Mouse (Mus musculus) myocyte (in vitro differentiated cells): ENCODE results near the gene Sirt3. TPM values are rescaled to one million over a fixed set of nuclear protein-coding genes. Genes with fewer than 3 reads are reported as not detected.

Experiments used
- H3K27me3 ChIP-seq: one replicate; pipeline ENCODE4 v1.6.1; 2011; ENCODE audit not compliant: control insufficient read depth, insufficient read depth, insufficient read length
- H3K36me3 ChIP-seq: one replicate; pipeline ENCODE4 v1.6.1; 2011; ENCODE audit not compliant: control insufficient read depth, insufficient read depth
- H3K4me2 ChIP-seq: one replicate; pipeline ENCODE4 v1.6.1; 2011; ENCODE audit warnings: low read depth, control low read depth
- H3K4me3 ChIP-seq: one replicate; pipeline ENCODE4 v1.5.1; 2011; ENCODE audit warnings: mild to moderate bottlenecking, control low read depth, moderate library complexity
- H3K79me2 ChIP-seq: one replicate; pipeline ENCODE4 v1.6.1; 2011; ENCODE audit not compliant: control insufficient read depth, insufficient read depth
- H3ac ChIP-seq: one replicate; pipeline ENCODE4 v1.6.1; 2011; ENCODE audit not compliant: control insufficient read depth, insufficient read length
- CEBPB ChIP-seq: IDR thresholded peaks from 2 replicates; pipeline ENCODE4 v1.6.1; 2011; ENCODE audit warnings: mild to moderate bottlenecking, moderate library complexity; ENCODE audit not compliant: poor library complexity, insufficient read depth, severe bottlenecking
- E2F4 ChIP-seq: IDR thresholded peaks from one replicate; pipeline ENCODE4 v1.6.1; 2011; ENCODE audit warnings: mild to moderate bottlenecking, control low read depth, moderate library complexity; ENCODE audit not compliant: insufficient read depth
- MAX ChIP-seq: IDR thresholded peaks from one replicate; pipeline ENCODE4 v1.6.1; 2011; ENCODE audit warnings: low read depth, mild to moderate bottlenecking, control low read depth
- MYOD1 ChIP-seq, 3 experiments: IDR thresholded peaks; one replicate each; pipeline ENCODE4 v1.6.1; 2011; ENCODE audit warnings: control low read depth in 2 of 3, low read depth in 2 of 3, mild to moderate bottlenecking in 2 of 3, moderate library complexity in 1 of 3; ENCODE audit not compliant: insufficient read length in 2 of 3, control insufficient read depth in 1 of 3
- MYOG ChIP-seq, 3 experiments: IDR thresholded peaks; one replicate each; pipeline ENCODE4 v1.6.1; 2011; ENCODE audit warnings: control low read depth in 2 of 3, low read depth in 2 of 3, mild to moderate bottlenecking in 2 of 3; ENCODE audit not compliant: insufficient read length in 2 of 3, control insufficient read depth in 1 of 3, insufficient read depth in 1 of 3
- POLR2A ChIP-seq: IDR thresholded peaks from one replicate; pipeline ENCODE4 v1.6.1; 2011; ENCODE audit warnings: low read depth, mild to moderate bottlenecking, control low read depth, moderate library complexity; ENCODE audit not compliant: insufficient read length
- POLR2AphosphoS2 ChIP-seq: IDR thresholded peaks from one replicate; pipeline ENCODE4 v1.6.1; 2011; ENCODE audit warnings: low read depth, control low read depth; ENCODE audit not compliant: insufficient read length
- REST ChIP-seq: IDR thresholded peaks from one replicate; pipeline ENCODE4 v1.6.1; 2011; ENCODE audit warnings: mild to moderate bottlenecking, control low read depth, moderate library complexity; ENCODE audit not compliant: insufficient read depth, insufficient read length
- SRF ChIP-seq: IDR thresholded peaks from one replicate; pipeline ENCODE4 v1.6.1; 2011; ENCODE audit warnings: low read depth; ENCODE audit not compliant: control insufficient read depth, insufficient read length
- TCF12 ChIP-seq: IDR thresholded peaks from one replicate; pipeline ENCODE4 v1.6.1; 2011; ENCODE audit warnings: mild to moderate bottlenecking, control low read depth; ENCODE audit not compliant: poor library complexity, insufficient read depth, severe bottlenecking
- TCF3 ChIP-seq: IDR thresholded peaks from one replicate; pipeline ENCODE4 v1.6.1; 2011; ENCODE audit warnings: low read depth, control low read depth; ENCODE audit not compliant: insufficient read length
- USF1 ChIP-seq: IDR thresholded peaks from one replicate; pipeline ENCODE4 v1.6.1; 2011; ENCODE audit warnings: low read depth, mild to moderate bottlenecking, control low read depth, moderate library complexity
- polyA plus RNA-seq: library from polyadenylated mRNA; unstranded; fragments of >200 nt; fragmentation: generic; extraction: Trizol; gene quantifications from one replicate; pipeline ENCODE4 v1.2.1, GENCODE M21; 2012; ENCODE audit warnings: missing spikeins

Sirt3 gene
- polyA plus RNA-seq, 1 experiment = 28.8 TPM

DNA sequence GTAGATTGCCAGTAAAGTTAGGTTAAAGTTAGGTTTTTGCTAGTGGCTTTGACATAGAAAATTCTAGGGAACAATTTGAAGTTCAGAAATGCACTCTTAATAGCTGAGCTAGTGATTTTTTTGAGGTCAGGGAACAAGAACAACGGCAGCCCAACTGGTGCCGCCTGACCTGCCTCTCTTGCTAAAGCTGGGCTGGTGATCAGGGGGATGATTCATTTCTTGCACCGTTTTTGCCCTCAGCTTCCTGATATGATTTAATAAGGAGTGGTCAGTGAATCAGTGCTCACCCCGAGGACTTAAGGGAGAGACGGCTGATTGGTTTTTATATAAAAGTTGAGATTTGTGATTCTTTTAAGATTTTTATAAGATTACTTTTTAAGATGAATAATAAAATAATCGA lies 50.7 kb downstream of the Sirt3 start:
- no peak overlapping the region for H3K4me2 ChIP-seq
- H3ac ChIP-seq = no peak overlapping the region
- no peaks in the 10 kb centered on the region for H3K27me3 ChIP-seq
- H3K79me2 ChIP-seq = no peaks in the 10 kb centered on the region
- TF ChIP-seq TCF3 = no peak
- no peak for TF ChIP-seq MAX
- TF ChIP-seq TCF12 = no peak
- TF ChIP-seq POLR2AphosphoS2 = no peak
- no peak for TF ChIP-seq USF1
- no peak for TF ChIP-seq REST
- TF ChIP-seq MYOD1 (IDR thresholded peaks at IDR 0.05; ENCODE audit: control insufficient read depth in 1 of 3, insufficient read length in 2 of 3, low read depth in 2 of 3) = no peak
- no peak for TF ChIP-seq E2F4
- TF ChIP-seq POLR2A = no peak
- no peak for TF ChIP-seq MYOG (IDR thresholded peaks at IDR 0.05; ENCODE audit: control insufficient read depth in 1 of 3, insufficient read depth in 1 of 3, insufficient read length in 2 of 3, low read depth in 2 of 3)
- no peak for TF ChIP-seq SRF
- no peak for TF ChIP-seq CEBPB
- H3K4me3 ChIP-seq = no peak overlapping the region
- H3K36me3 ChIP-seq = no peaks in the 10 kb centered on the region

GRCm38 (mm10) chr7:140828171-140828881 lies 53.8 kb downstream of the Sirt3 start:
- Histone ChIP-seq H3K27me3 (no peaks in the 10 kb centered on the region), H3K4me2 (peak overlapping the region; percentile 28), H3K36me3 (no peaks in the 10 kb centered on the region), H3K79me2 (no peaks in the 10 kb centered on the region), H3ac (no peak overlapping the region), H3K4me3 (no peak overlapping the region)
- TF ChIP-seq SRF (no peak), POLR2AphosphoS2 (no peak), REST (no peak), MYOD1 (IDR thresholded peaks at IDR 0.05; ENCODE audit: control insufficient read depth in 1 of 3, insufficient read length in 2 of 3, low read depth in 2 of 3) (no peak), E2F4 (no peak), MYOG (IDR thresholded peaks at IDR 0.05; ENCODE audit: control insufficient read depth in 1 of 3, insufficient read depth in 1 of 3, insufficient read length in 2 of 3, low read depth in 2 of 3) (no peak), MAX (no peak), POLR2A (no peak), TCF12 (no peak), TCF3 (no peak), CEBPB (no peak), USF1 (no peak)

DNA sequence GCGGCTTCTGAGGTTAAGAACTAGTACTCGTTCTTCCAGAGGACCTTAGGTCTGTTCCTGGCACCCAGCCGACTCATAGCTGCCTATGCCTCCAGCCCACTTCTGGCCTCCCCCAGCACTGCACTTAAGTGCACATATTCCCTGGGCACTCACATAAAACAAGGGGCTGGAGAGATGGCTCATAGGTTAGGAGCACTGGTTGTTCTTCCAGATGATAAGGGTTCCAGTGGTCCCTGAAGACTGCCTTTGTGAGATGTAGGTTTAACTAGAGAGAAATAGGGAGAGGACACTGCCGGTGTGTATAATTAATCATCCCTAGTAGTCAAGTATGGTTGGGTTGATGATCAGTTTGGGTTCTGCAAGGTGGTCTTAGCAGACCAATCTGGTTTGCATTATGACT lies 59.4 kb downstream of the Sirt3 start:
- Histone ChIP-seq H3K4me2 (no peak overlapping the region), H3K4me3 (no peak overlapping the region), H3ac (no peak overlapping the region), H3K27me3 (no peaks in the 10 kb centered on the region), H3K79me2 (no peaks in the 10 kb centered on the region), H3K36me3 (no peaks in the 10 kb centered on the region)
- TF ChIP-seq POLR2A (no peak), MYOD1 (IDR thresholded peaks at IDR 0.05; ENCODE audit: control insufficient read depth in 1 of 3, insufficient read length in 2 of 3, low read depth in 2 of 3) (no peak), CEBPB (no peak), REST (no peak)

DNA sequence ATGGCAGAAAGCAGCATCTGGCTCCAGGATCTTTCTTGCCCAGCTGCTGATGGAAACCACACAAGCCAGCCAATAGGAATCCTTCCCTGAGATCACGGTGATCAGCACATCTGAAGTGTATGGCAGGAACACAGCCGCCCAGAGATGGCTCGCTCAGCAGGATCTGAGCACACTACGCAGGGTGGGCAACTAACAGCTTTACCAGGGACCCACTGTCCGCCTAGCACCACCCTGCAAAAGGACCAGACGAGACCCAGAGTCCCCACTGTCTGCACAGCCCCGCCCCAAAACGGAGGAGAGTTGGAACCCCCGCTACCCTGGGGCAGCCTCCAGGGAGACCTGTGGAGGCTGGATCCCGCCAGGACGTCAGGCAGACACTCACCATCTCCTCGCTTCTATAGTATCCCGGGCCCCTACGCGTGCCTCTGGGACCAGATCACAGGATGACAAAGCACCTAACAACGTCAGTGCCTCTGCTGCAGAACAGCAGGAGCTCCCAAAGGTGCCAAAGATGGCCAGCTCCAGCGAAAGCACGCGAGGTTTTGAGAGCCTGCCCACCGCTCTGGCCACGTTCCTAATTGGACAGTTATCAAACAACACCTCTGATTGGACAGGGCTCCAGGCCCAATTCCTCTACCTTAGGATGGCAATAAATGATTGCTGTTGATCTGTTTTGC lies 60.3 kb downstream of the Sirt3 start, which contains the start of gene Zfp941:
Gene Zfp941 (minus strand): TSS at position 526 of the 677 bp plus-strand sequence.
- no peaks in the 10 kb centered on the region for H3K27me3 ChIP-seq
- TF ChIP-seq POLR2AphosphoS2 (no peak), POLR2A (no peak), REST (no peak), TCF3 (no peak), USF1 (no peak), MAX (no peak), SRF (no peak), CEBPB (no peak), TCF12 (no peak), E2F4 (no peak), MYOD1 (IDR thresholded peaks at IDR 0.05; ENCODE audit: control insufficient read depth in 1 of 3, insufficient read length in 2 of 3, low read depth in 2 of 3) (no peak), MYOG (IDR thresholded peaks at IDR 0.05; ENCODE audit: control insufficient read depth in 1 of 3, insufficient read depth in 1 of 3, insufficient read length in 2 of 3, low read depth in 2 of 3) (no peak)
- H3K4me2 ChIP-seq = peak within 1 kb of the TSS; percentile 34
- H3K36me3 ChIP-seq = no peaks in the 10 kb centered on the region
- no peak within 1 kb of the TSS for H3K4me3 ChIP-seq
- no peaks in the 10 kb centered on the region for H3K79me2 ChIP-seq
- H3ac ChIP-seq = no peak within 1 kb of the TSS
